Mouse (Mus musculus): Measurements from ENCODE around the gene Thop1.
"Not testable (repeated sequence)": the region's sequence is repeated elsewhere in the genome, so short reads cannot be mapped to it uniquely, and the experiment has no call there.

Thop1 gene

GRCm38 (mm10) chr10:81069836-81070235 lies at the start of gene Thop1:
Gene Thop1, plus strand, starts transcription at chr10:81070035.
- peak; percentile 99 for DNase-seq (ENCODE audit: low read depth)

GRCm38 (mm10) chr10:81020207-81020606 lies 49.6 kb upstream of the Thop1 start:
- DNase-seq (ENCODE audit: low read depth), result no peak

- no peak for DNase-seq (ENCODE audit: low read depth)
These were observed 48.2 kb upstream of the Thop1 start for GRCm38 (mm10) chr10:81021547-81022110.

GRCm38 (mm10) chr10:81022744-81023143 lies 47.1 kb upstream of the Thop1 start:
- DNase-seq (ENCODE audit: low read depth), result no peak

- no peak for DNase-seq (ENCODE audit: low read depth)
These were observed 45.4 kb upstream of the Thop1 start for GRCm38 (mm10) chr10:81024346-81024937.

GRCm38 (mm10) chr10:81025047-81025621 lies 44.7 kb upstream of the Thop1 start:
- DNase-seq (ENCODE audit: low read depth), result no peak

- DNase-seq (ENCODE audit: low read depth), result no peak
These were observed 44.1 kb upstream of the Thop1 start, which contains the start of gene Diras1 for GRCm38 (mm10) chr10:81025639-81026275. Gene Diras1, minus strand, starts transcription at chr10:81025662.

GRCm38 (mm10) chr10:81026857-81027256 lies 43.0 kb upstream of the Thop1 start:
- DNase-seq (ENCODE audit: low read depth), result no peak

GRCm38 (mm10) chr10:81027331-81027730 lies 42.5 kb upstream of the Thop1 start:
- no peak for DNase-seq (ENCODE audit: low read depth)

GRCm38 (mm10) chr10:81028219-81028618 lies 41.6 kb upstream of the Thop1 start:
- DNase-seq (ENCODE audit: low read depth), result no peak

- no peak for DNase-seq (ENCODE audit: low read depth)
These were observed 40.8 kb upstream of the Thop1 start for GRCm38 (mm10) chr10:81029031-81029430.

- DNase-seq (ENCODE audit: low read depth), result no peak
These were observed 36.2 kb upstream of the Thop1 start for GRCm38 (mm10) chr10:81033586-81033985.

- DNase-seq (ENCODE audit: low read depth), result no peak
These were observed 33.6 kb upstream of the Thop1 start for GRCm38 (mm10) chr10:81036251-81036650.

GRCm38 (mm10) chr10:81036988-81037580 lies 32.8 kb upstream of the Thop1 start, which contains the start of gene Slc39a3:
Gene Slc39a3, minus strand, starts transcription at chr10:81037426.
- peak; percentile 97 for DNase-seq (ENCODE audit: low read depth)

- DNase-seq (ENCODE audit: low read depth), result peak; percentile 48
These were observed 28.2 kb upstream of the Thop1 start for GRCm38 (mm10) chr10:81041458-81042175.

- DNase-seq (ENCODE audit: low read depth), result not testable (repeated sequence)
These were observed 24.6 kb upstream of the Thop1 start for GRCm38 (mm10) chr10:81045246-81045645.

GRCm38 (mm10) chr10:81050645-81051044 lies 19.2 kb upstream of the Thop1 start:
- no peak for DNase-seq (ENCODE audit: low read depth)

GRCm38 (mm10) chr10:81051133-81051532 lies 18.7 kb upstream of the Thop1 start:
- no peak for DNase-seq (ENCODE audit: low read depth)

- DNase-seq (ENCODE audit: low read depth), result no peak
These were observed 17.3 kb upstream of the Thop1 start for GRCm38 (mm10) chr10:81052577-81052976.

GRCm38 (mm10) chr10:81055169-81055568 lies 14.7 kb upstream of the Thop1 start:
- DNase-seq (ENCODE audit: low read depth), result no peak

- DNase-seq (ENCODE audit: low read depth), result not testable (repeated sequence)
These were observed 14.0 kb upstream of the Thop1 start for GRCm38 (mm10) chr10:81055802-81056340.

All from c-Kit-positive CD71-positive TER-119-negative erythroid progenitor cells, embryonic 14.5 days (primary cell).